Mouse (Mus musculus) embryo, embryonic 11.5 days (tissue): ENCODE measurements around the gene Olfr1333.
"Not testable (repeated sequence)": the region's sequence is repeated elsewhere in the genome, so short reads cannot be mapped to it uniquely, and the experiment has no call there.

Source experiments
- DNase-seq: peaks from one replicate; pipeline ENCODE4 v3.0.0-alpha.2; 2012; ENCODE audit warnings: low read depth, low spot score

Gene Olfr1333

GRCm38 (mm10) chr4:118836179-118836578 is at the start of gene Olfr1333:
TSS of gene Olfr1333 (minus strand) at chr4:118836279.
- no peak for DNase-seq

DNA sequence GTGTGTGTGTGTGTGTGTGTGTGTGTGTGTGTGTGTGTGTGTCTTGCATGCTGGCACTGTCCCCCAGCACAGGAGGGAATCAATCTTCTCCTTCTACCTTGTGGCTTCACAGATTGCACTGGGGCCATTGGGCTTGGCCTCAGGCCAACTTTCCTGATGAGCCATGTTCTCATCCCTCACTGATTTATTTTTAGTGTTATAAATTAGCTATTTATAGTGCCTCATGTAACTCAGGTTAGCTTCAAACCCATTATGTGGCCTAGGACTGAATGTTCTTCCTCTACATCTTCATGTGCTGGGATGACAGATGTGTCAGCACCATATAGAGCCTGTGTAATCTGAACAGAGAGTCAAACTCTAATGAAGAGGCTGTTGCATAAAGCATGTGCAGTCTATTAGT is 31.5 kb upstream of the Olfr1333 start:
- DNase-seq, result no peak

DNA sequence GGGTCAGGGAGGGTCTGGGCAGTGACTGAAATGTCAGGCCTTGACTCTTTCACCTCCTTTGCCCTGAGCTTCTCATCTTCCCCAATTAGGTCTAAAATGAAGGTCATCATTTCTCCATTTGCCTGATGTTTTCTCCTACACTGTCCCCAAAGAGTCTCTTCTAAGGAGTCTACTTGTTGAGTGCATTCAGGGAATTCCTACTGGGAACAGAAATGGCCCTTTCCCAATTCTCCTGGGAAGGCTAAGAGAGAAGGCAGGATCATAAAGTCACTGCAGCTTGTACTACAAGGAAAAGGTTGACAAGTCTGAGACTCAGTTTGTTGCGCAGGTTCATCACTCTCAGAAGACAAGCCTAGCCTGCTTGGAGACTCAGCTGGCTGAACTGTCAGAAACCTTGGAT is 28.3 kb upstream of the Olfr1333 start, which contains the start of gene Olfr1331:
Olfr1331 (plus strand) TSS at position 301 of the 400 bp plus-strand sequence.
- DNase-seq, result no peak

GRCm38 (mm10) chr4:118862704-118863103 is 26.6 kb upstream of the Olfr1333 start:
- DNase-seq, result no peak

GRCm38 (mm10) chr4:118861791-118862190 is 25.7 kb upstream of the Olfr1333 start:
- DNase-seq, result no peak

- DNase-seq, result no peak
These were observed 17.2 kb downstream of the Olfr1333 start for GRCm38 (mm10) chr4:118818921-118819320.

- DNase-seq, result no peak
These were observed 26.2 kb downstream of the Olfr1333 start, which contains the start of gene Olfr1335 for GRCm38 (mm10) chr4:118809844-118810243. TSS of gene Olfr1335 (minus strand) at chr4:118809944.

GRCm38 (mm10) chr4:118792796-118793195 is 43.3 kb downstream of the Olfr1333 start:
- not testable (repeated sequence) for DNase-seq

DNA sequence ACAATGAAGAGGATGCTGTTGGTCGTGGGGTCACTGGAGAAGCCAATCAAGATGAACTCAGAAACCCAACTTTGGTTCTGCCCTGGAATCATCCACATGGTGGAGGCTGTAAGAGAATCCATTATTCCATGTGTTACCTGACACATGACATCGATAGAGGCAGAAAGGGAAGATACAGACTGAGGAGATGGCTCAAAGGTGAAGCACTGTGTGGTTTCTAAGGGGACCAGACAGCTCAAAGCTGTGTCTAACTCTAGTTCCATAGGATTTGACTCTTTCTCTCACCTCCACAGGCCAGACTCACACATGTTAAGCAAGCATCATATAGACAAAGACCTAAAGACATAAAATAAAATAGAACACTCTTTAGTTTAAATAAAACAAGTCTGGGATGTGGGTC is 53.6 kb downstream of the Olfr1333 start, which contains the start of gene Olfr1337:
Olfr1337 (minus strand) TSS at position 101 of the 400 bp plus-strand sequence.
- DNase-seq, result no peak
